Mouse (Mus musculus) bone marrow macrophage, adult 2 months (primary cell): ENCODE data around the gene Mymx.

Source experiments
- CTCF ChIP-seq: IDR thresholded peaks from 2 replicates; pipeline ENCODE4 v1.5.1; 2012; ENCODE audit warnings: low read depth, mild to moderate bottlenecking, low read length, moderate library complexity
- POLR2A ChIP-seq: IDR thresholded peaks from 2 replicates; pipeline ENCODE4 v1.6.1; 2012; ENCODE audit warnings: mild to moderate bottlenecking, low read depth, low read length, borderline replicate concordance

DNA sequence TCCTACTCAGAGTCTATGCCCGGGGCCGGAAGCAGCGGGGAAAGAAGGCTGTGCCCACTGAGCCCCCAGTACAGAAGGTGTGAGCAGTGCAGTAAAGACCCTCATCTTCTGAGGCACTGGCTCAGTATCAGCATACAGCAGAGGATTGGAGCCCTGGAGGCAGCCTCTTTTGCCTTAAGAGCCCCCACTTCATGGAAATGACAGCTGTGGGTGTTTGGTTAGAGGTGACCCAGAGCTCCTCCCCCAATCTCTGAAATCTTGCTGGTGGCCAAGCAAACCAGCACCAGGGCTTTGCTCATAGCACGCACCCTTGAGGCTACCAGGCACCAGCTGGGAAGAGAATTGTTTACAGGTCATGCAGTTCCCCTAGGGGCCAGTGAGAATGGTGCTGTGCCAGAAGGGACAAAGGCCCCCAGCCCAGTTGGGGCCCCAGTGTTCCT is 34.7 kb downstream of the Mymx start:
- TF ChIP-seq POLR2A = no peak
- no peak for TF ChIP-seq CTCF
